Mouse (Mus musculus) heart, adult 2 months (tissue): ENCODE results near the gene Atp11c.

ENCODE experiments used
- CTCF ChIP-seq: fragments of 200-600 bp; IDR thresholded peaks from 2 replicates; pipeline ENCODE4 v1.8.1; 2022; ENCODE audit warnings: antibody characterized with exemption, mild to moderate bottlenecking, moderate library complexity
- EP300 ChIP-seq: fragments of 200-500 bp; IDR thresholded peaks from 2 replicates; pipeline ENCODE4 v1.6.1; 2011; ENCODE audit warnings: low read depth, low read length, control low read depth; ENCODE audit not compliant: insufficient read depth
- POLR2A ChIP-seq: fragments of 200-500 bp; IDR thresholded peaks from 2 replicates; pipeline ENCODE4 v1.6.1; 2011; ENCODE audit warnings: mild to moderate bottlenecking, low read depth, low read length, control low read depth; ENCODE audit not compliant: insufficient read depth

DNA sequence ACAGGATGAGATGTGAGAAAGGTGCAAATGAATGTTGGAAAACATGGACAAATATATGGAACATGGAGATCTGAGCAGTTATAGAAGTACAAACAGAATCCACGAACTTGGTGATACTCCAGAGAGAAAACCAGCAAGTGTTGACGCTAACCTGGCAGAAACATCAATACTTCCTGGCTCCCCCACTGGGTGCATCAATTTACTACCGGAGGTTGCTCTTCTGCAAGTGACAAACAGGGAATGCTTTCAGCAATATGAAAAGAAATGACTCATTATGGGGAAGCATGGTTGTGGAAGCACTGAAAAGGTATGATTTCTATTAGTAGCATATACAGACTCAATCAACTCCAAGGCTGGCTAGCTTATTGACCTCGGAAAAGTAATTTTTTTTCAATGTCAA is 198.2 kb downstream of the Atp11c start:
- TF ChIP-seq POLR2A (no peak), CTCF (no peak), EP300 (no peak)
